Mouse (Mus musculus) stomach, postnatal 0 days (tissue): ENCODE data around the gene Cacna2d1. TPM values are rescaled to one million over a fixed set of nuclear protein-coding genes. Genes with fewer than 3 reads are reported as not detected.

Experiments
- ATAC-seq: fragments of 200-750 bp; cut with Nextera tagmentation; 2 replicates; pipeline ENCODE4 v1.8.0; 2017; ENCODE audit not compliant: low FRiP score, low TSS enrichment
- DNase-seq: peaks from one replicate; pipeline ENCODE4 v3.0.0-alpha.2; 2016; ENCODE audit warnings: low spot score
- H3K27ac ChIP-seq: fragments of 300-500 bp; sonication (generic); replicated peaks from 2 replicates; pipeline ENCODE4 v1.5.1; 2014; ENCODE audit warnings: mild to moderate bottlenecking, control low read depth
- H3K27me3 ChIP-seq: fragments of 300-500 bp; sonication (generic); 2 replicates; pipeline ENCODE4 v1.6.1; 2014; ENCODE audit warnings: low read length; ENCODE audit not compliant: control insufficient read depth, insufficient read depth
- H3K36me3 ChIP-seq: fragments of 300-500 bp; sonication (generic); 2 replicates; pipeline ENCODE4 v1.6.1; 2014; ENCODE audit warnings: low read length, mixed read lengths; ENCODE audit not compliant: control insufficient read depth, insufficient read depth
- H3K4me1 ChIP-seq: fragments of 300-500 bp; sonication (generic); replicated peaks from 2 replicates; pipeline ENCODE4 v1.6.1; 2014; ENCODE audit warnings: antibody characterized with exemption; ENCODE audit not compliant: control insufficient read depth, insufficient read depth
- H3K4me2 ChIP-seq: fragments of 300-500 bp; sonication (generic); replicated peaks from 2 replicates; pipeline ENCODE4 v1.6.1; 2014; ENCODE audit warnings: low read depth, mild to moderate bottlenecking, control low read depth, moderate library complexity
- H3K4me3 ChIP-seq: fragments of 300-500 bp; sonication (generic); 2 replicates; pipeline ENCODE4 v1.5.1; 2014; ENCODE audit warnings: low read depth, low read length, control low read depth
- H3K9ac ChIP-seq: fragments of 300-500 bp; sonication (generic); 2 replicates; pipeline ENCODE4 v1.6.1; 2014; ENCODE audit warnings: mild to moderate bottlenecking, low read length, control low read depth, mixed read lengths
- H3K9me3 ChIP-seq: fragments of 300-500 bp; sonication (generic); 2 replicates; pipeline ENCODE4 v1.6.1; 2016; ENCODE audit warnings: low read length; ENCODE audit not compliant: control insufficient read depth
- CTCF ChIP-seq: IDR thresholded peaks from 2 replicates; pipeline ENCODE4 v1.5.1; 2016; ENCODE audit warnings: antibody characterized with exemption, low read depth, mild to moderate bottlenecking, moderate library complexity
- EP300 ChIP-seq: optimal IDR thresholded peaks from 2 replicates; pipeline ENCODE3; 2016; ENCODE audit warnings: antibody characterized with exemption
- WGBS: fragments of 180-500 bp; shearing (Covaris S2); extraction: QIAGEN DNeasy Blood & Tissue Kit; methylation state at CpG from one replicate; pipeline ENCODE4 v1.1.7; 2014; 5-methylcytosine and 5-hydroxymethylcytosine counted together
- polyA plus RNA-seq: library from polyadenylated mRNA; unstranded; fragments of >200 nt; fragmentation: Nextera tagmentation; extraction: Ambion mirVana; gene quantifications from 2 replicates; pipeline ENCODE4 v1.2.1, GENCODE M21; 2015

Cacna2d1 gene
- polyA plus RNA-seq, 1 experiment from 2014 or later = 7.5 TPM

GRCm38 (mm10) chr5:16293825-16294224 lies 359.3 kb downstream of the Cacna2d1 start:
- WGBS = 64% methylated on average over 4 of the region's 4 CpGs
- TF ChIP-seq EP300 (no peak), CTCF (no peak)

DNA sequence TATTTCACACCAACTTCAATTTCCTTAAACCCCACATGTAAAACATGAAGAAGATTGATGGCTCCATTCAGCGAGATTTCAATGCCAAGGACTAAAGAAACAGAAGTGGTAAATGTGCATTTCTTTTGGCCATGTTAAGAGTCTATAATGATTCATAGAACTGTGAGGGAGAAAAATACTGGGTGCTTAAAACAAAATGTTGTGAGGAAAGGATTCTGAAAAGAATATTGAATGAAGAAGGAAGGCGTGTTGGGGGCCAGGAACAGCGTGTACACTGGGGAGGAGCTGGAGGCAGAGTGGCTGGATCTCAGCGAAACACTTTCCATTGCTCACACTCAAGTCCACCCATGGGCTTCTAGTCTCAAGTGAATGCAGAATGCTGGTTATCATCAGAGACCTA lies 360.2 kb downstream of the Cacna2d1 start:
- no peak overlapping the region for H3K27ac ChIP-seq
- H3K9ac ChIP-seq = no peak overlapping the region
- H3K27me3 ChIP-seq = no peaks in the 10 kb centered on the region
- TF ChIP-seq EP300 (no peak), CTCF (no peak)
- H3K36me3 ChIP-seq = no peaks in the 10 kb centered on the region
- DNase-seq = no peak
- WGBS = 73% methylated on average over 4 of the region's 4 CpGs
- no peaks in the 10 kb centered on the region for H3K9me3 ChIP-seq
- H3K4me3 ChIP-seq = no peak overlapping the region
- H3K4me2 ChIP-seq = no peak overlapping the region
- no peak for ATAC-seq
- no peaks in the 10 kb centered on the region for H3K4me1 ChIP-seq

More at GRCm38 (mm10) chr5:16293825-16294224, 359.3 kb downstream of the Cacna2d1 start:
- no peaks in the 10 kb centered on the region for H3K36me3 ChIP-seq
- no peak overlapping the region for H3K4me3 ChIP-seq
- no peaks in the 10 kb centered on the region for H3K4me1 ChIP-seq
- H3K4me2 ChIP-seq = no peak overlapping the region
- no peaks in the 10 kb centered on the region for H3K27me3 ChIP-seq
- H3K27ac ChIP-seq = no peak overlapping the region
- no peak for ATAC-seq
- DNase-seq = no peak
- H3K9me3 ChIP-seq = no peaks in the 10 kb centered on the region
- no peak overlapping the region for H3K9ac ChIP-seq

DNA sequence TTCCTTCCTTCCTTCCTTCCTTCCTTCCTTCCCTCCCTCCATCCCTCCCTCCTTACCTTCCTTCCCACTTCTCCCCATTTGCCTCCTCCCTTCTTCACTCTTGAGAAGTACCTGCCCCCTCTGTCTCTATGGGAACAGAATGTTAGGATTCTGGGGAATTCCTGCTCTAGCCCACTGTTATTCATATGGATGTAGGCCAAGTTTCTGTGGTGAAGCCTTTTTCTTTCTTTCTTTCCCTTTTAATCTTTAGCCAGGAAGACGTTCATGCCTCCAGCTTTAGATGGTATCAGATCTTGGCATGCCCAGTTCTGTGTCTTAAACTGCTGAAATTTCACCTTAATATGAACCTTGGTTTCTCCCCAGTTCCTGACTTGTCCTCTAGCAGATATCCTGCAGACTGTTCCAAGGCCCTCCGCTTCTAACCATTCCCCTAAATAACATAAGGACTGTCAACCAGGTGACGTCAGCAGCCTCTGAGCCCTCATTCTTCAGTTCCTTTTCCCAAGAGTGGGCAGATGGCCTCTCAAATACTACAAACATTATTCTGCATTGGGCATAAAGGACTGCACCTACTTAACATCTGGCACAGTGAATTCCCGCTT lies 362.8 kb downstream of the Cacna2d1 start:
- Histone ChIP-seq H3K9ac (no peak overlapping the region), H3K4me2 (no peak overlapping the region), H3K27me3 (no peaks in the 10 kb centered on the region), H3K9me3 (no peaks in the 10 kb centered on the region), H3K36me3 (no peaks in the 10 kb centered on the region), H3K4me1 (no peaks in the 10 kb centered on the region), H3K4me3 (no peak overlapping the region), H3K27ac (no peak overlapping the region)
- TF ChIP-seq EP300 = no peak
- no peak for TF ChIP-seq CTCF
- DNase-seq (no peak), ATAC-seq (no peak)
- WGBS = 49% methylated on average over 4 of the region's 4 CpGs

DNA sequence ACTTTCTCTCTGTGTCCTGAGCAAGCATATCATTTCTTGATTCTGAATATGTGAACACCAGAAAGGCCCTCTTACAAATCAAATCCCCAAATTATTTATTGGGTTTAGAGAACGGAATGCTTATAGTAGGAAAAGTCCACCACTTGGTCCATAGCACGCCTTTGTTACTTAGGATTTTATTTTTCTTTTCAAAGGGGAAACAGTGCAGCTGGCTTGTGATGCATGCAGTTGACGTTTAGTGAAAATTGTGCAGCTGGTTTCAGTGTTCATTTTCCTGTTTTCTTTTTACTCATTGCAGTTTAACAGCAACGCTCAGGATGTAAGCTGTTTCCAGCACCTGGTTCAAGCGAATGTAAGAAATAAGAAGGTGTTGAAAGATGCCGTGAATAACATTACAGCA lies 365.1 kb downstream of the Cacna2d1 start:
- WGBS = 63% methylated on average over 6 of the region's 6 CpGs
- ATAC-seq = no peak

DNA sequence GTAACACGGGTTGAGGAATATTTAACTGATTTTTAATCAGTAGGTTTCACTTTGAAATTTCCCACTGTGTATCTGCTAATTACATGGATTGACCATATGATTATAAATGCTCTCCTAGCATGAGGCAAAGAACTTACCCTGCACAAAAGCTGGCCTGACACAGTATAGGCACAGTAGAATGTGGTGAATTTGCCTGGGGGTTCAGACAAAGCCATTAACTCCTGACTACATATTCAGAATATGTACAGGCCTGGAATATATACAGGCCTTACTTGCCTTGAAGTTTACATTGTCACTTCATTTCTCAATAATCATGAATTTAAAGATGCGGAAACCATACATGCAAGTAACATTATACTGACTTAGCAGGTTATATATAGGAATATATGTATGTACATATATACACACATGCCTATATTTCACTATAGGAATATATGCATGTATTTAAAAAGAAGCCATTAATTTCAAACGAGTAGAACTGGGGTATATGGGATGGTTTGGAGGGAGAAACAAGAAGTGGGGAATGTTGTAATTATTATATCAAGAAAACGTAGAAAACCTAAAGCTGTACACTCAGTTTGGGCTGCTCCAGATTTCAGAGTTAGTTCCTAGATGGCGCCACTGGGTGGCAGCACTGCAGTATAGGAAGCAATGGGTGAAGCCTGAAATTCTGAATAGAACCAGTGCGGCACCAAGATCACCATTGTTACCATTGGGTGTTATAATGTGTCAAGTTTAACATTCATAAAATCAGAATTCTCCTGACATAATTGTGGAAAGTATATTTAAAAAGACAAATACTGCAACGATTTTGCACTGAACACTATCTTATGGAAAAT lies 374.9 kb downstream of the Cacna2d1 start:
- 0 out of 2 replicates have a peak, but pooled peaks have one; percentile 61 for ATAC-seq
- peak; percentile 58 for DNase-seq
- TF ChIP-seq CTCF (peak; percentile 90), EP300 (no peak)
- H3K4me1 ChIP-seq = no peaks in the 10 kb centered on the region
- H3K9ac ChIP-seq = no peak overlapping the region
- no peak overlapping the region for H3K27ac ChIP-seq
- H3K36me3 ChIP-seq = no peaks in the 10 kb centered on the region
- H3K27me3 ChIP-seq = no peaks in the 10 kb centered on the region
- 36% methylated on average over 7 of the region's 7 CpGs for WGBS
- H3K9me3 ChIP-seq = no peaks in the 10 kb centered on the region
- H3K4me2 ChIP-seq = no peak overlapping the region
- H3K4me3 ChIP-seq = no peak overlapping the region

More for the DNA sequence above, 365.1 kb downstream of the Cacna2d1 start:
- Histone ChIP-seq H3K4me3 (no peak overlapping the region), H3K4me2 (no peak overlapping the region), H3K36me3 (no peaks in the 10 kb centered on the region), H3K27ac (no peak overlapping the region), H3K9me3 (no peaks in the 10 kb centered on the region), H3K27me3 (no peaks in the 10 kb centered on the region), H3K9ac (no peak overlapping the region), H3K4me1 (no peaks in the 10 kb centered on the region)
- TF ChIP-seq EP300 (no peak), CTCF (no peak)
- DNase-seq = no peak

DNA sequence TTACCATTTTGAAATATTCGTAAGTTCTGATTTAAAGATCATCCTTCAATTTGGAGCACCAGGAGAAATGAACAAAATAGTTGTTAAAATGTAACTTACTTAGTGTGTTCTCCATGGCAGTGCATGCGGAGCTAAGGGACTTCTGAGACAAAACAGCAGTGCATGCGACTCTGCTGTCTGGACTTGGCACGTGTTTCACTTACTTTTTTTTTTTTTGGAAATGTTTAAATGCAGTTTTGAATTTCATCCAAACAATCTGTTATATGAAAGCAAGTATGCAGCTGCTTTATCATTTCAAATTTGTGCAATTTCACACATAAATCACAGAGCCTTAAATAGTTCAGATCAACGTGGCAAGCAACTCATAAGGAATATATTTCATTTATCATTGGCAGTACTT lies 379.8 kb downstream of the Cacna2d1 start:
- H3K9me3 ChIP-seq = no peaks in the 10 kb centered on the region
- DNase-seq = no peak
- no peak for ATAC-seq
- no peak overlapping the region for H3K27ac ChIP-seq
- TF ChIP-seq CTCF = no peak
- TF ChIP-seq EP300 = no peak
- H3K9ac ChIP-seq = no peak overlapping the region
- 45% methylated on average over 5 of the region's 5 CpGs for WGBS
- H3K27me3 ChIP-seq = no peaks in the 10 kb centered on the region
- no peaks in the 10 kb centered on the region for H3K36me3 ChIP-seq
- no peak overlapping the region for H3K4me2 ChIP-seq
- H3K4me3 ChIP-seq = no peak overlapping the region
- H3K4me1 ChIP-seq = no peaks in the 10 kb centered on the region
